Mouse (Mus musculus) lung, embryonic 15.5 days (tissue): ENCODE measurements around the gene Gm17657. TPM values are rescaled to one million over a fixed set of nuclear protein-coding genes. Genes with fewer than 3 reads are reported as not detected.

ENCODE experiments used
- ATAC-seq: fragments of 200-750 bp; cut with Nextera tagmentation; 2 replicates; pipeline ENCODE4 v1.8.0; 2017; ENCODE audit warnings: moderate number of reproducible peaks, borderline replicate concordance; ENCODE audit not compliant: low FRiP score, low TSS enrichment; ENCODE audit errors: extremely low read depth
- H3K27ac ChIP-seq: fragments of 300-500 bp; sonication (generic); 2 replicates; pipeline ENCODE4 v1.5.1; 2015; ENCODE audit warnings: moderate library complexity, mild to moderate bottlenecking, inconsistent platforms
- H3K27me3 ChIP-seq: fragments of 300-500 bp; sonication (generic); 2 replicates; pipeline ENCODE4 v1.6.1; 2015; ENCODE audit warnings: inconsistent platforms
- H3K36me3 ChIP-seq: fragments of 300-500 bp; sonication (generic); 2 replicates; pipeline ENCODE4 v1.6.1; 2015; ENCODE audit warnings: inconsistent platforms
- H3K4me1 ChIP-seq: fragments of 300-500 bp; sonication (generic); 2 replicates; pipeline ENCODE4 v1.6.1; 2015; ENCODE audit warnings: inconsistent platforms
- H3K4me2 ChIP-seq: fragments of 300-500 bp; sonication (generic); 2 replicates; pipeline ENCODE4 v1.6.1; 2015; ENCODE audit warnings: inconsistent platforms, mild to moderate bottlenecking, moderate library complexity
- H3K4me3 ChIP-seq: fragments of 300-500 bp; sonication (generic); 2 replicates; pipeline ENCODE4 v1.5.1; 2015; ENCODE audit warnings: mild to moderate bottlenecking, inconsistent platforms
- H3K9ac ChIP-seq: fragments of 300-500 bp; sonication (generic); 2 replicates; pipeline ENCODE4 v1.6.1; 2015; ENCODE audit warnings: inconsistent platforms
- H3K9me3 ChIP-seq: fragments of 300-500 bp; sonication (generic); 2 replicates; pipeline ENCODE4 v1.6.1; 2016; ENCODE audit warnings: inconsistent platforms
- WGBS: fragments of 180-500 bp; shearing (Covaris S2); methylation state at CpG from one replicate; pipeline ENCODE4 v1.1.7; 2015; 5-methylcytosine and 5-hydroxymethylcytosine counted together
- polyA plus RNA-seq: library from polyadenylated mRNA; unstranded; fragments of >200 nt; fragmentation: Nextera tagmentation; extraction: Ambion mirVana; gene quantifications from 2 replicates; pipeline ENCODE4 v1.2.1, GENCODE M21; 2015

Gm17657 gene
- polyA plus RNA-seq, 1 experiment from 2014 or later = not detected

- WGBS = 2% methylated on average over 11 of the region's 11 CpGs
- Histone ChIP-seq H3K27ac (no peak overlapping the region), H3K4me2 (no peak overlapping the region), H3K27me3 (no peaks in the 10 kb centered on the region), H3K4me3 (no peak overlapping the region), H3K4me1 (0 out of 2 replicates have a peak, but pooled peaks cover 3% of the 10 kb centered on the region), H3K9me3 (no peaks in the 10 kb centered on the region), H3K9ac (no peak overlapping the region), H3K36me3 (no peaks in the 10 kb centered on the region)
- ATAC-seq = no peak
Observed at GRCm38 (mm10) chr17:29514435-29514834, 35.0 kb downstream of the Gm17657 start.

- no peak overlapping the region for H3K4me2 ChIP-seq
- peak; percentile 81 for ATAC-seq
Observed at GRCm38 (mm10) chr17:29513044-29513730, 36.3 kb downstream of the Gm17657 start.

DNA sequence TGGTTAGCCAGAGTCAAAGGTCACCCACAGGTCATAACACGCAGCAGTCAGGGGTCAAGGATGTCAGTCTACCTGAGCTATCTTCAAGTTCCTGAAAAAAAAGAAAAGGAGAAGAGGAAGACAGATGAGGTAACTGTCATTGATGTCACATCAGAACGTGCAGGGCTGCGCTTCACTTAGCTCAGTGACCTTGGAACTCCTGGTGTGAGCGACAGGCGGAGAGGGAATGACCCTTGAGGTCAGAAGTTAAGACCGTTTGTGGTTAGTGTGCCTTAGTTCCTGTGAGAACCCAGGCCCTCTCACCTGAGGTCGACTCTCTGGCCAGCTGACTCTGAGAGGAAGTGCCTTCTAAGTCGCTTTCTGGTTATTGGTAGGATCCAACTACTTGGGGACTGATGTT is 38.7 kb downstream of the Gm17657 start:
- 46% methylated on average over 8 of the region's 8 CpGs for WGBS
- no peak overlapping the region for H3K4me2 ChIP-seq

More at GRCm38 (mm10) chr17:29513044-29513730, 36.3 kb downstream of the Gm17657 start:
- Histone ChIP-seq H3K27ac (no peak overlapping the region), H3K36me3 (no peaks in the 10 kb centered on the region), H3K4me1 (0 out of 2 replicates have a peak, but pooled peaks cover 3% of the 10 kb centered on the region), H3K9ac (no peak overlapping the region), H3K27me3 (no peaks in the 10 kb centered on the region), H3K9me3 (no peaks in the 10 kb centered on the region), H3K4me3 (no peak overlapping the region)
- 22% methylated on average over 13 of the region's 13 CpGs for WGBS

DNA sequence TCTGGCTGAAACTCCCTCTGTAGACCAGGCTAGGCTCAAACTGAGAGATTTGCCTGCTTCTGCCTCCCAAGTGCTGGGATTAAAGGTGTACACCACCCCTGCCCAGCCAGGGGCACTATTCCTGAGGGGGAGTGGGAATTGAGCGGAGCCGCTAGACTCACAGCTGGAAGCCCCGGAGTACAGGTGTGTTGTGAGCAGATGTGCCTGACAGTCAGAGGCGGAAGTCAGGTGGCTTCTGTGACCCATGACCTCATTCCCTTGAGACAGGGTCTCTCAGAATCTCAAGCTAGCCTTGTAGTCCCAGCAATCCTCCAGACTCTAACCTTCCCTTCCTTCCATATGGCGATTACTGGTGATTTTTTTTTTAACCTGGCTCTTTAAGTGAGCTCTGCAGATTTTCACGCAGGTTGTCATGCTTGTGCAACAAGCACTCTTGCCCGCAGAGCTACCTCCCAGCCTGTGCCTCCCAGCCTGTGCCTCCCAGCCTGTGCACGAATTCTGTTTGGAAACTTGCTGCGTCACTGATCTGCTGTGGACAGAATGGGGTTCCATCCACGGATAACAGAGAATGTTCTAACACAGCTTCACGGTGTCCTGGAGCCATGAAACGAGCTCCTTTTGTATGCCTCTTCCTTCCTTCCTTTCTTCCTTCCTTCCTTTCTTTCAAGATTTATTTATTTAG is 40.4 kb downstream of the Gm17657 start:
- 56% methylated on average over 12 of the region's 12 CpGs for WGBS
- H3K9ac ChIP-seq = no peak overlapping the region
- no peak overlapping the region for H3K4me2 ChIP-seq
- no peaks in the 10 kb centered on the region for H3K27me3 ChIP-seq
- H3K27ac ChIP-seq = no peak overlapping the region
- no peaks in the 10 kb centered on the region for H3K36me3 ChIP-seq
- H3K4me3 ChIP-seq = no peak overlapping the region
- H3K4me1 ChIP-seq = 0 out of 2 replicates have a peak, but pooled peaks cover 3% of the 10 kb centered on the region
- no peak for ATAC-seq
- H3K9me3 ChIP-seq = no peaks in the 10 kb centered on the region

More for the DNA sequence above, 38.7 kb downstream of the Gm17657 start:
- no peak overlapping the region for H3K9ac ChIP-seq
- H3K4me3 ChIP-seq = no peak overlapping the region
- H3K27me3 ChIP-seq = no peaks in the 10 kb centered on the region
- no peaks in the 10 kb centered on the region for H3K9me3 ChIP-seq
- no peaks in the 10 kb centered on the region for H3K36me3 ChIP-seq
- no peak for ATAC-seq
- 0 out of 2 replicates have a peak, but pooled peaks cover 3% of the 10 kb centered on the region for H3K4me1 ChIP-seq
- H3K27ac ChIP-seq = no peak overlapping the region

DNA sequence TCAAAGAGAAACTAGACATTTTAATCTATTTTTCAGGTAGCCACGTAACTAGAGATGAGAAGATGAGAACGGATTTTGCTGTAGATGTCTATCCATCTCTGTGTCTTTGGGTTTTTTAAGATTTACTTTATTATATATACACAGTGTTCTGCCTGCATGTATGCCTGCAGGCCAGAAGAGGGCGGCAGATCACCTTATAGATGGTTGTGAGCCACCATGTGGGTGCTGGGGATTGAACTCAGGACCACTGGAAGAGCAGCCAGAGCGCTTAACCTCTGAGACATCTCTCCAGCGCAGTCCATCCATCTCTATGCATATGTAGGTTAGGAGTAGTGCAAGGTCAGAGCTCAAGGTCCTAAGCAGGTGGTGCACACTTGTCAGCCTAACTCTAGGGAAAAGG is 45.7 kb downstream of the Gm17657 start:
- 74% methylated on average over 5 of the region's 5 CpGs for WGBS

GRCm38 (mm10) chr17:29502669-29503665 is 46.5 kb downstream of the Gm17657 start:
- Histone ChIP-seq H3K4me1 (peaks cover 14% of the 10 kb centered on the region), H3K27ac (no peak overlapping the region), H3K36me3 (no peaks in the 10 kb centered on the region), H3K9ac (0 out of 2 replicates have a peak overlapping the region, but pooled peaks have one; percentile 8), H3K4me2 (peak overlapping the region; percentile 56), H3K27me3 (no peaks in the 10 kb centered on the region), H3K4me3 (peak overlapping the region; percentile 28), H3K9me3 (no peaks in the 10 kb centered on the region)
- ATAC-seq = no peak
- WGBS = 8% methylated on average over 32 of the region's 32 CpGs

More for the DNA sequence above, 45.7 kb downstream of the Gm17657 start:
- H3K36me3 ChIP-seq = no peaks in the 10 kb centered on the region
- H3K4me3 ChIP-seq = no peak overlapping the region
- ATAC-seq = no peak
- no peak overlapping the region for H3K9ac ChIP-seq
- H3K9me3 ChIP-seq = no peaks in the 10 kb centered on the region
- H3K4me1 ChIP-seq = peaks cover 14% of the 10 kb centered on the region
- no peak overlapping the region for H3K27ac ChIP-seq
- no peaks in the 10 kb centered on the region for H3K27me3 ChIP-seq
- no peak overlapping the region for H3K4me2 ChIP-seq

- no peak for ATAC-seq
- Histone ChIP-seq H3K9me3 (no peaks in the 10 kb centered on the region), H3K9ac (no peak overlapping the region), H3K27me3 (no peaks in the 10 kb centered on the region), H3K36me3 (no peaks in the 10 kb centered on the region), H3K4me1 (peaks cover 14% of the 10 kb centered on the region), H3K4me3 (no peak overlapping the region), H3K4me2 (peak overlapping the region; percentile 56), H3K27ac (no peak overlapping the region)
- WGBS = 55% methylated on average over 7 of the region's 7 CpGs
Observed at GRCm38 (mm10) chr17:29502005-29502668, 47.3 kb downstream of the Gm17657 start.

- no peak overlapping the region for H3K9ac ChIP-seq
- no peak overlapping the region for H3K4me3 ChIP-seq
- H3K27ac ChIP-seq = no peak overlapping the region
- H3K27me3 ChIP-seq = no peaks in the 10 kb centered on the region
- peaks cover 14% of the 10 kb centered on the region for H3K4me1 ChIP-seq
- no peaks in the 10 kb centered on the region for H3K9me3 ChIP-seq
- no peak overlapping the region for H3K4me2 ChIP-seq
- WGBS = 63% methylated on average over 17 of the region's 17 CpGs
- ATAC-seq = peak; percentile 60; the same call in 1 of the 2 replicates
- no peaks in the 10 kb centered on the region for H3K36me3 ChIP-seq
Observed at GRCm38 (mm10) chr17:29500802-29501469, 48.5 kb downstream of the Gm17657 start.

DNA sequence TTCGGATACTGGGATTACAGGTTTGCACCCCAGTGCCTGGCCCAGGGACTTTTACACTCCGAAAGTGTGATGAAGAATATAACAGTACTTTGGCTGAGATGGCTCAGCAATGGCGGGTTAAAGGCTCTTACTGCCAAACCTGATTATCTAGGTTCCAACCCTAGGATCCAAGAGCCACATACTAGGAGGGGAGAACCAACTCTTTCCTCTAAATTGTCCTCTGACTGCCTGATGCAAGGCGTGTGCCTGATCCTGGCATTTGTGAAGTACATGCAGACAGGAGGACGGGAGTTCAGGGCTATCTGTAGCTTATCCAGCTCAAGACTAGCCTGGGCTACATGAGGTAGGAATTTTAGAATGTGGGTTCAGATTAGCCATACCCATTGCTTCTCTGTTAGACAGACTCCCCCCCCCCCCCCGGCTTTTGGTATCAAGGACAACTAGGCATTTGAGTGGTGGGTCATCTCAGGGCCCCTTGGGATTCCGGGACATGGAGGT is 49.1 kb downstream of the Gm17657 start:
- ATAC-seq = no peak
- Histone ChIP-seq H3K9me3 (no peaks in the 10 kb centered on the region), H3K27ac (no peak overlapping the region), H3K27me3 (no peaks in the 10 kb centered on the region), H3K36me3 (no peaks in the 10 kb centered on the region), H3K9ac (no peak overlapping the region), H3K4me2 (no peak overlapping the region), H3K4me3 (no peak overlapping the region), H3K4me1 (peaks cover 14% of the 10 kb centered on the region)
- WGBS = 71% methylated on average over 7 of the region's 7 CpGs

DNA sequence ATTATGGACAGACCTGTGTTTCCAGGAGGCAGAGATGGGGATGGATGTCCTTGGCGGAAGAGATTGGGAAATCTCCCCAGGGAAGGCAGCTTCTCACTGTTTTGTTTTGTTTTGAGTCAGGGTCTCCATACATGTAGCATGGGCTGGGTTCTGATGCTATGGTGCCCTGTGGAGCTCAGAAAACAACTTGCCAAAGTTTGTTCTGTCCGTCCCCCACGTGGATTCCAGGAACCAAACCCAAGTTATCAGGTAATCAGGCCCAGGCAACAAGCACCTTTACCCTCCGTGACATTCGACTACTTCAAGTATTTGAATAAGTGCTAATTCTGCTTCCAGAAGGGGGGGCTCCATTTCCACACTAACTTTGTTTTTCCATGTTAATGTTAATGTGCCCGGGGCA is 49.9 kb downstream of the Gm17657 start:
- Histone ChIP-seq H3K9me3 (no peaks in the 10 kb centered on the region), H3K36me3 (peaks cover 3% of the 10 kb centered on the region; the same call in 1 of the 2 replicates), H3K9ac (no peak overlapping the region), H3K27ac (no peak overlapping the region), H3K4me3 (no peak overlapping the region), H3K4me1 (peaks cover 14% of the 10 kb centered on the region), H3K4me2 (no peak overlapping the region), H3K27me3 (no peaks in the 10 kb centered on the region)
- WGBS = 58% methylated on average over 6 of the region's 6 CpGs
- ATAC-seq = no peak
